Mouse (Mus musculus) G1E (cell line): ENCODE data around the gene Hist1h4k.
A peak's percentile ranks its signal among the peaks of the same experiment; 100 is the strongest.

Source experiments
- CTCF ChIP-seq: IDR thresholded peaks from 2 replicates; pipeline ENCODE4 v1.5.1; 2012; ENCODE audit warnings: low read depth, low read length, inconsistent platforms, mixed read lengths
- GATA1 ChIP-seq: IDR thresholded peaks from 2 replicates; pipeline ENCODE4 v1.6.1; 2012; ENCODE audit warnings: borderline replicate concordance, low read length, inconsistent platforms, mixed read lengths
- POLR2AphosphoS5 ChIP-seq: IDR thresholded peaks from 2 replicates; pipeline ENCODE4 v1.6.1; 2012; ENCODE audit warnings: low read depth, low read length, inconsistent platforms; ENCODE audit not compliant: insufficient replicate concordance

GRCm38 (mm10) chr13:21752356-21752755 is 2.1 kb upstream of the Hist1h4k start:
- TF ChIP-seq GATA1 (no peak), POLR2AphosphoS5 (peak; percentile 99), CTCF (no peak)
